Mouse (Mus musculus) ES-Bruce4 (cell line): ENCODE data around the gene Ipo11. TPM values are rescaled to one million over a fixed set of nuclear protein-coding genes. Genes with fewer than 3 reads are reported as not detected.
A peak's percentile ranks its signal among the peaks of the same experiment; 100 is the strongest.
"Not testable (repeated sequence)": the region's sequence is repeated elsewhere in the genome, so short reads cannot be mapped to it uniquely, and the experiment has no call there.

Experiments
- H3K27ac ChIP-seq: 2 replicates; pipeline ENCODE4 v1.5.1; 2012; ENCODE audit warnings: low read length, inconsistent platforms; ENCODE audit not compliant: insufficient read depth
- H3K27me3 ChIP-seq: 2 replicates; pipeline ENCODE4 v1.6.1; 2012; ENCODE audit warnings: mild to moderate bottlenecking, low read length, inconsistent platforms; ENCODE audit not compliant: control insufficient read depth, poor library complexity, insufficient read depth, severe bottlenecking
- H3K36me3 ChIP-seq: 2 replicates; pipeline ENCODE4 v1.6.1; 2012; ENCODE audit warnings: inconsistent platforms, mild to moderate bottlenecking, low read length, moderate library complexity; ENCODE audit not compliant: control insufficient read depth, poor library complexity, insufficient read depth, severe bottlenecking
- H3K4me1 ChIP-seq: one replicate; pipeline ENCODE4 v1.8.1; 2011; ENCODE audit warnings: low read length; ENCODE audit not compliant: control insufficient read depth, insufficient read depth
- H3K4me3 ChIP-seq: 2 replicates; pipeline ENCODE4 v1.5.1; 2011; ENCODE audit warnings: low read depth, mild to moderate bottlenecking, low read length
- H3K9ac ChIP-seq: 2 replicates; pipeline ENCODE4 v1.6.1; 2012; ENCODE audit warnings: low read depth, mild to moderate bottlenecking, inconsistent platforms; ENCODE audit not compliant: poor library complexity, severe bottlenecking
- H3K9me3 ChIP-seq: replicated peaks from 2 replicates; pipeline ENCODE4 v1.6.1; 2012; ENCODE audit warnings: mild to moderate bottlenecking, low read length, inconsistent platforms; ENCODE audit not compliant: control insufficient read depth, poor library complexity, insufficient read depth, severe bottlenecking
- CTCF ChIP-seq: IDR thresholded peaks from one replicate; pipeline ENCODE4 v1.8.1; 2011; ENCODE audit warnings: low read depth, low read length
- EP300 ChIP-seq: IDR thresholded peaks from 2 replicates; pipeline ENCODE4 v1.6.1; 2011; ENCODE audit warnings: low read depth, low read length; ENCODE audit not compliant: insufficient read depth
- POLR2A ChIP-seq: IDR thresholded peaks from one replicate; pipeline ENCODE4 v1.8.1; 2011; ENCODE audit warnings: low read length; ENCODE audit not compliant: insufficient read depth
- polyA plus RNA-seq: library from polyadenylated mRNA; stranded (reverse); fragments of >200 nt; gene quantifications from 2 replicates; pipeline ENCODE4 v1.2.4, GENCODE M21; 2011; ENCODE audit warnings: low read depth; ENCODE audit not compliant: missing spikeins, insufficient read depth, insufficient read length

Ipo11 gene
- polyA plus RNA-seq, 1 experiment: 77.7 TPM

DNA sequence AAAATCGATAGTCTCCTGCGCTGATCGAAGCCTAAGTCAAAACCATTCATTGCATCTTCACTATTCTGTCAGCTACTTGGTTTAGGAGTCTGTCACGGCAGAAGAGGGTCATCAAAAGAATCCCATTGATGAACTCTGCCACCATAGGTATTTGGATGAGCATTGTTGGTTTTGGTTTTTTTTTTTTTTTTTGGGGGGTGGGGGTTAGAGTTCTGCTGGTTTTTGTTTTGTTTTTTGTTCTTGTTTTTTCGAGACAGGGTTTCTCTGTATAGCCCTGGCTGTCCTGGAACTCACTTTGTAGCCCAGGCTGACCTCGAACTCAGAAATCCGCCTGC is 347 bp upstream of the Ipo11 start:
- H3K9ac ChIP-seq: peak overlapping the region; percentile 38
- no peak for TF ChIP-seq POLR2A
- no peak for TF ChIP-seq EP300
- no peak for TF ChIP-seq CTCF
- H3K27ac ChIP-seq: no peak overlapping the region
- H3K4me3 ChIP-seq: peak overlapping the region; percentile 56
- no peaks in the 10 kb centered on the region for H3K36me3 ChIP-seq
- H3K9me3 ChIP-seq: no peaks in the 10 kb centered on the region
- no peaks in the 10 kb centered on the region for H3K4me1 ChIP-seq
- H3K27me3 ChIP-seq: no peaks in the 10 kb centered on the region

GRCm38 (mm10) chr13:106935871-106936255 is 895 bp downstream of the Ipo11 start:
- Histone ChIP-seq H3K4me3 (peak overlapping the region; percentile 93), H3K27ac (no peak overlapping the region)
- TF ChIP-seq EP300 (no peak), POLR2A (no peak), CTCF (no peak)

GRCm38 (mm10) chr13:106929201-106929600 is 7.6 kb downstream of the Ipo11 start:
- peaks cover 14% of the 10 kb centered on the region for H3K9me3 ChIP-seq
- H3K27ac ChIP-seq: no peak overlapping the region
- H3K4me3 ChIP-seq: no peak overlapping the region
- H3K4me1 ChIP-seq: no peaks in the 10 kb centered on the region
- H3K9ac ChIP-seq: no peak overlapping the region
- TF ChIP-seq CTCF (no peak), EP300 (no peak), POLR2A (no peak)
- peaks cover 11% of the 10 kb centered on the region for H3K36me3 ChIP-seq
- no peaks in the 10 kb centered on the region; the same call in 1 of the 2 replicates for H3K27me3 ChIP-seq

More at GRCm38 (mm10) chr13:106935871-106936255, 895 bp downstream of the Ipo11 start:
- Histone ChIP-seq H3K27me3 (no peaks in the 10 kb centered on the region), H3K9ac (peak overlapping the region; percentile 89), H3K36me3 (no peaks in the 10 kb centered on the region), H3K4me1 (no peaks in the 10 kb centered on the region), H3K9me3 (no peaks in the 10 kb centered on the region)

DNA sequence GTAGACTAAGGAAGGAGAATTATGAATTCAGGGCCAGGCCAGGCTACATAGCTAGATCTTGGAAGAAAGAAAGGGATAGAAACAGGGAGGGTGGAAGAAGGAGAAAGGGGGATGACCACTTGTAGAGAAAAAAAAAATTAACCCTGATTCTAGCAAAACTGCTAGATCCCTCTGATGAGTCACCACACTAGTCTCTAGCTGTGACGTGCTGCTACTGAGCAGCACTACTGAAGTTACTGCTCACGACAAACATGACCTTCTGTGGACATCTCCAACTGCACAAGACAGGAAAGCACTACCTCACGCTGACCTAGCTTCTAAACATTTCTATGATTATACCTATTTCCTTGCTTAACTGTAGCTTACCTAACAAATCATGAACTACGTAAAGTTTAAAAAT is 8.5 kb downstream of the Ipo11 start:
- H3K27me3 ChIP-seq: no peaks in the 10 kb centered on the region; the same call in 1 of the 2 replicates
- H3K9me3 ChIP-seq: peaks cover 14% of the 10 kb centered on the region
- H3K36me3 ChIP-seq: peaks cover 16% of the 10 kb centered on the region
- TF ChIP-seq POLR2A (no peak), EP300 (no peak), CTCF (no peak)
- H3K4me1 ChIP-seq: no peaks in the 10 kb centered on the region
- no peak overlapping the region for H3K9ac ChIP-seq
- H3K27ac ChIP-seq: no peak overlapping the region
- no peak overlapping the region for H3K4me3 ChIP-seq

DNA sequence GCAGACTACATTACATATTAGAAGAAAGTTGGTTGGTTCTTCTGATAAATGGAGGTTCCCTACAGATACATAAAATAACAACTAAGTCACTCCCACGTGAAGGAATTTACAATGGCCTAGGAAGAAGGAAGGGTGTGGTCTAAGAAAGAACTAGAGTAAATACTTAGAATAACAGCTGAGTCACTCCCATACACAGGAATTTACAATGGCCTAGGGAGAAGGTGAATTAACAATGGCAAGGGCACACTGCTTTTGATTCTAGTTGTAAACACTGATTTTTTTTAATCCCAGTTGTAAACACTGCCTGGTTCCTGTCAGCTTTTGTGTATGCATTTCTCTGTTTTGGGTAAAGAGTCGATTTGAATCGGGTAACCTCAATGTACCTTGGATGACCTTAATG is 10.8 kb downstream of the Ipo11 start:
- H3K9ac ChIP-seq, H3K4me1 ChIP-seq, H3K4me3 ChIP-seq, H3K27me3 ChIP-seq, H3K27ac ChIP-seq: not testable (repeated sequence)
- peaks cover 32% of the 10 kb centered on the region for H3K36me3 ChIP-seq
- peaks cover 14% of the 10 kb centered on the region for H3K9me3 ChIP-seq

DNA sequence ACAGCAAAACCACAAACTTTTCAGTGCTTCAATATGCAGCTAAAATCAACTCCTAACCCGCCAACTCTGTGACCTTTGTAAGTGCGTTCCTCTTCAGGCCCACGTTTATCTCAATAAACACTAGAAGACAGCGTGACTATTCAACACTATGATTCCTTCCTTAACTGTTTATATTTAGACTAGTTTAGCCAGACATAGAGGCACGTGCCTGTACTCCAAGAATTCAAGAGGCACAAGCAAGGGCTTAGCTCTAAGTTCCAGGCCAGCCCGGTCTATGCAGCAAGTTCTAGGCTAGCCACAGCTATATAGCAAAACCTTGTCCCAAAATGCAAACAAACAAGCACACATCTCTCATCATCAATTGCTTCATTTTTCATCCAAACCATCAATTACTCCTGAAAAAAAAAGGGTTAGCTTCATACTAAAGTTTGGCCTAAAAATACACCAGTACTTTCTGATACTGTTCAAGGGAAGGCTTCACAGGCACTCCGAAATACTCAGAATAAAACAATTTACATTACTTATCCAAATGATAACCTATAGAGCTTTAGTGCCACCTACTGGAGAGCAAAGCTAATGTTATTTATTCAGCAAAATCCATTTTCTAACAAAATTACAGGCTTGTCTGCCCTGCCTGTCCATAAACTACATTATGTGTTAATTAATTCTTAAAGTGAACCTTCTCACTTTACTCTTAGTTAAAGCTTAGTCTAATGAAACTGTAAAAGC is 18.3 kb downstream of the Ipo11 start:
- no peaks in the 10 kb centered on the region for H3K27me3 ChIP-seq
- H3K9ac ChIP-seq: no peak overlapping the region
- no peak overlapping the region for H3K4me3 ChIP-seq
- no peaks in the 10 kb centered on the region for H3K9me3 ChIP-seq
- H3K36me3 ChIP-seq: peaks cover 37% of the 10 kb centered on the region
- no peak overlapping the region for H3K27ac ChIP-seq
- H3K4me1 ChIP-seq: no peaks in the 10 kb centered on the region
- no peak for TF ChIP-seq POLR2A
- TF ChIP-seq EP300: no peak
- TF ChIP-seq CTCF: no peak
